Mouse (Mus musculus) lung, postnatal 25 days (tissue): ENCODE measurements around the gene Mbd5.
A peak's percentile ranks its signal among the peaks of the same experiment; 100 is the strongest.

Source experiments
- DNase-seq: peaks from one replicate; pipeline ENCODE4 v3.0.0; 2022; ENCODE audit warnings: low spot score

Gene Mbd5

DNA sequence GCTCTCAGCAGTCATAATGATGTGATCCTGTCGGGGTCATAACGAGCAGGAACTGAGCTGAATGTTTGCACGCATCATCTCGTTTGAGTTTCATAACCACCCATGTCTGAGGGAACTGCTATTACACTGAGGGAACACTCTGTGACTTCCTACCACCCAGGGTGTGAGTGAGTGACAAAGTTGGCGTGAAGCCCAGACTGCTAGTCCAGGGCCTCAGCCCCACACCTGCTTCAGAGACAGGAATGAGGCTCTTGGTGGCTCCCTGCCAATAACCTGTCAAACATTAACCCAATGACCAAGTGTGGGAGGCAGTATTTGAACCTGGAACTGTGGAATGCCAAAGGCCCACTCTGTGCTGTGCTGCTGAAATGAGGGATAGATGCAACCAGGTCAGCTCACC lies 400.5 kb downstream of the Mbd5 start:
- peak; percentile 78 for DNase-seq

DNA sequence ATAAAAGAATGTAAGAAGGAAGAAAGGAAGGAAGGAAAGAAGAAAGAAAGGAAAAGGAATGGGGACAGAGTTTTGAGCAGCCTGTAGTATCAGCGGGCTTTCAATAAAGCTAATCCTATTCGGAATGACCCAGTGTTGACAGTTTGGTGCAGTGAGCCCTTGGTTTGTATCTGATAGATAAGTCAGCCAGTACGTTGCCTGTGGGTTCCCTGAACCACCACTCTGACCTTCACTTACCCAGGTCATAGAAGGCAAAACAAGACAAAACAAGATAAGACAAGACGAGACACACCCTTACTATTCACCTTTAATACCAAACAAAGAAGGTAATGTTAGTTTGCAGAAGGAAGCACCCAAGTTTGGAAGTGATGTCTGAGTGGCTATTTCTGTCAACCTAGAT lies 401.5 kb downstream of the Mbd5 start:
- no peak for DNase-seq

DNA sequence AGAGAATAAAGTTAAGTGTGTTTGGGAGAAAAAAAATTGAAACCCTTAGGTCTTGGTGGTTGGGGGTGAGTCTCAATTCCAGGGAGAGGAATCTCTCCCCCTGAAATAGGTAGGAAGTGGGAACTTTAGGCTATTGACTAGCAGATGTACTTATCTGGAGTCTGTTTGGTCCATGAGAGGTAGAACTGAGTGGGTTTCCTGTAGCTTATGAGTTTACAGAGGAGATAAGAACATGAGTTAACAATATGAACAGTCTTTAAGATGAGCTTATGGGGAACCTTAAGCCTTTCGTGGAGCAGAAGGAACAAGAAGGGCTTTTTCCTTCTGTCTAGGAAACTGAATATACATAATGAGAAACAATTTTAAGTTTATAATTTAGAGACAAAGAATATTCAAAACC lies 404.8 kb downstream of the Mbd5 start:
- no peak for DNase-seq

DNA sequence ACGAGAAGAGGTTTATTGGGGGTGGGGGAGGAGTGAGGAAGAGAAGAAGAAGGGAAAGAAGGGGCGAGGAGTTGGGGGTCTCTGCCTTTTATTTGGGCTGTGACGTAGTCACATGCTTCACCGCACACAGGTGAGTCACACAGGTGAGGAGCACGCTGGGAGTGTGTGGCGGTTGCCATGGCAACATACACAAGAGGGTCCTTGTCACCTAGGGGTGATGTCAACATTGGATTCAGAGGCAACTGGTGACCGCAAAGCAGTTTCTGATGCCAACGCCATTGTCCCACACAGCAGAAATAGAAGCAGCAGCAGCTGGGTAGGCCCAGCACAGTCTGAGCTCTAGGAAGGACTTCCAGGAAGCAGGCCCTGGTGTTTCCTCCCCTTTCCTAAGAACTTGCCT lies 406.6 kb downstream of the Mbd5 start:
- peak; percentile 32 for DNase-seq

DNA sequence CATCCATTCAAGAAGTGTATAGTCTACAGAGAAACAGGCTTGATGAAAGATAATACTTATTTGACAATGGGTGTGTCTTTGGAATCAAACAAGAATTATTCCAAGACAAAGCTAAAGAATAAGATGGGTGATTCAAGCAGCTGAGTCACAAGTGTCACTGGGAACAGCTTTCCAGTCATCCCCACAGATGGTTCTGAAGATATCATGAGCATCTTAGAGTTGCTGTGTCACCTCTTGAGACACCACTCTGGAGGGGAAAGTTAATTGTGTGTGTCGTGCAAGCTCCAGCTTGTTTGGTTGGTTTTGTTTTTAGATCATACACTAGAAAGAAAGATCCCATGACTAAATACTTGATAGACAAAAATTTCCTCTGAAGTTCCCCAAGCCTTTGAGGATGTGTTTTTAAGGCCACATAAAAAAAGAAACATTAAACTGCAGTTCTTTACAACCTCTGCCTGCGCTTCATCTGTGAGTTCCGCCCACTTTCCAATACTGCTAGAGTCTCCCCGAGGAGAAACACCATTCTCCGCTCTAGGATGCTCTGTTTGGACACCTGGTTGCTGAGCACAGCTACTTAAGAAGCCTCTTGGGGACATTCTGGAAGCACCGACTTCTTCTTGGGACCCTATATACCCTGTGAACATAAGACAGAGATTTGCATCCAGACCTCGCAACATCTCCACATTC lies 409.0 kb downstream of the Mbd5 start:
- DNase-seq = no peak

DNA sequence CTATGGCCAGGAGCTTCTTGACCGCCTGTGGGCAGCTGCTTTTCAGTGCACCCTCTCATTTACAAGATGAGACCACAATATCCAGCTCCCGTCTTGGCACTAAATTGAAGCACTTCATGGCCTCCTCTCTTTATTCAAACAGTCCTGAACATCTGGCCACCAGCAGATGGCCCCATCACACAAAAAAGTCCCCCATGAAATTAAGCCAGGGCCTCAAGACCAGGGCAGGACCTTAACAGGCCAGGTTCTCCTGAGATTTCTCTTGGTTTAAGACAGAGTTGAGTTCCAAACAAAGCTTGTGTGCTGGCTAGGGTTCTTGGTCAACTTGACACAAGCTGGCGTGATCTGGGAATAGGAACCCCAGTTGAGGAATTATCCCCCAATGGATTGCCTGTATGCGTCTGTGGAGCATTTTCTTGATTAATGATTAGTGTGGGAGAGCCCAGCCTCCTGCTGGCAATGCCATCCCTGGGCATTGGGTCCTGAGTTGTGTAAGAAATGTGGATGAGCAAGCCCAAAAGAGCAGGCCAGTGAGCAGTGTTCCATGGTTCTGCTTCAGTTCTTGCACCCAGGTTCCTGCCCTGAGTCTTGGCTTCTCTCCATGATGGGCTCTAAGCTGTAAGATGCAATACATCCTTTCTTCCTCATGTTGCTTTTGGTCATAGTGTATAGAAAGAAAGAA lies 409.7 kb downstream of the Mbd5 start:
- DNase-seq = peak; percentile 47

DNA sequence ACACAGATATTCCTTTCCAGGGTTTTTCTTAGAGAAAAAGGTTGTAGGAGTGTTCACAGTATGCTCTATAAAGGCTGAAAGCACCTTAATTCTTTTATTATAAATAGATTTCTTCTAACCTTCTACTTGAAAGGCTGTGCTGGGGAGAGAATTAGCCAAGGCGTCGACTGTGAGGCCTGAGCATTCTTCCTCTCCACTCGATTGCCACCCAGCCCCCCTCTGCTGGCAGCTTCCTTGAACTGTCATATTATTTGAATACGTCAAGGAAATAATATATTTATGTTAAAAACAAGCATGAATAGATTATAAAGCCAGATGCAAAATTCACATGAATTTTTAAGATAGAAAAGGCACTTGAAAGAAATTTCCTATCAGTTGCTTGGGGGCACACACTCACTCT lies 410.4 kb downstream of the Mbd5 start:
- DNase-seq = no peak

DNA sequence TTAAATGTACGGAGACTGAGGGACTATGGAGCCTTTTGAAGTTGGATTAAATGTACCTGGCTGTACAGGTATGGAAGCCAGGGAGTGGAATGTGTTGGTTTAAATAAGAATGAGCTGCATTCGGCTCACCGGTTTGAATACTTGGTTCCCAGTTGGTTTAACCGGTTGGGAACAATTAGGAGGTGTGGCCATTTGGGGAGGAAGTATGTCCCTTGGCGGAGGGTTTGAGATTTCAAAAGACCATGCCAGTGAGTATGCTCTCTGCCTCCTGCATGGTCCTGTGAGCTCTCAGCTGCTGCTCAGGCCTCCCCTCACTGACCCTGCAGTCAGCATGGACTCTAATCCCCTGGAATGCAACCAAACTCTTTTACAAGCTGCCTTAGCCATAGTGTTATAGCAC lies 415.2 kb downstream of the Mbd5 start:
- no peak for DNase-seq

DNA sequence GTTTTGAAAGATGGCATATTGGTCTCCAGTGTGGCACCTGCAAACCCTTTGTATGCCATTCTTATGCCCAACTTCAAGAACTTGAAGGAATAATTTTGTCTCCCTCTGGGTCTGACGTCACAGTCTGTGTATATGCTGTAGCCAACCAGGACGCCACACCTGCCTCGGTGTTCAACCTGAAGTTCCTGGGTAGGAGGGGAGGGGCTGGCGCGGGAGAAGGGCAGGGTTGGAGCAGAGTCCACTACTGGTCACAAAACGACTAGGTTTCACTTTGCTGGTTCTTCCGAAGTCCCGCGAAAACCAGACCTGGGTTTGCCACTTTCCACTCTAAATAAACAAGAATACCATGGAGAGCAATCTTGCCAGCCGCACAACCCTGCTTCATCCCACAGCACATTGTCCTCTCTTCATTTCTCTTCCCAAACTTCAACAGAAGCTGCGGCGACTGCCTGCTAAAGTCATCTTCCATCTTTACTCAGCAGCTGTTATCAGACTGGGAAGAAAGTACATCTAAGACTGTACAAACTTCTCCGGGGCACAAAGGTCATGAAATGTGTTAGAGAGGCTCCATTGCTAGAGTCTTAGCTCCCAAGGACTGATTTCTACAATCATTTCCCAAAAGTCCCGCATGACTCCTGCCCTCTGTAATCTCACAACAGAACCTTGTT lies 417.7 kb downstream of the Mbd5 start:
- no peak for DNase-seq

DNA sequence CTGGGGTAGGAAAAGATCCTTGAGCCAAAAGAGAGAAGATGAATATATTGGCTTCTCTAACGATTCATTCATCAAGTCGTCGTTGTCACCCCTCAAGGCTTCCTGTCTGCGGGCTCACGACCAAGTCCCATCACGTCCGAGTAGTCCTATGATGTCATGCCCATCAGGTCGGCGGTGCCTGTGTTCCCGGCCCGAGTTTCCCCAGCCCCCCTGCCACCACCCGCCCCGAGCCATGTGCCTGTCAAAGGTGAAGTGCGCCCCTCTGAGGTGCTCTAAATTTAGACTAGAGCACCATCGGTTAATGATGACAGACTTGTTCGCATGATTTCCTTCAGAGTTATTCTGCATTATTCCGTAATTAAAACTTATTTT lies 418.2 kb downstream of the Mbd5 start:
- no peak for DNase-seq

DNA sequence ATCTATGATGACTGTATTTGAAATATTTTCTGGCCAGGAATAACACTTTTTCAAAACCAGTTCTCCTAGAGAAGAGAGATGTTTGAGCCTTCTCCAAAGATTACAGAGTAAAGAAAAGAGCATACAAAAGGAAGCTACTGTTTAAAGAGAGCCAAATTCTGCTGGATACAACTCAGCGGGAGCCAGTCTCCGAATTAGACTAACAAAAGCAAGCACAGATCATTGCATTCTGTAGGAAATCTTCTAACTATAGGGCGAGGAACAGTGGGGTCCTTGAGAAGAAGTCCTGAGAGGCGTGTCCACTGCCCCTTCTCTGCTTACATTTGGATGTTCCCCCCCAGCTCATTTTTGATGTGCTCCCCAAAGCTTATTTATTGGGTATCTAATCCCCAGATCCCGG lies 422.3 kb downstream of the Mbd5 start:
- no peak for DNase-seq

DNA sequence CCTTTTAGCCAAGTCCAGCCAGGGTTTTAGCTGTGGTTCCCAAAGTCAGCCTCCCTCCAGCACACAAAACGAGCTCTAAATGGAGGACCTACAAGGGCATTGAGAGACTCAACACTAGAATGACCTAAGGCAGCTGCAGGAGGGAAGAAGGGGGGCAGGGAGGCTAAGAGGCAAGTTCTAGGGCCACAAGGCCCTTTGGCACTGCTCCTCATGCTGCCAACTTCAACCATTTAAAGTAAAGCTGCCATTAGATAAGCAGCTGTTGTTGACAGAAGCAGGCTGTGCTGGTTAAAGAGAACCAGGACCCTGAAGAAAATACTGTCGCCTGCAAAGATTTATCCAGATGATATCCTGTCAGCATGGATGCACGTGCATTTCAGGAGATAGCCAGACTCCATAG lies 423.3 kb downstream of the Mbd5 start:
- DNase-seq = no peak
